Mouse (Mus musculus) ES-Bruce4 (cell line): ENCODE measurements at regions not wholly inside any gene's neighbourhood (a gene's known extent, or its start where the extent isn't known, plus 50 kb on each side); places are given as distances from the start of the nearest gene placed in this dataset.

ENCODE experiments used
- CTCF ChIP-seq: IDR thresholded peaks from one replicate; pipeline ENCODE4 v1.8.1; 2011; ENCODE audit warnings: low read depth, low read length
- POLR2A ChIP-seq: IDR thresholded peaks from one replicate; pipeline ENCODE4 v1.8.1; 2011; ENCODE audit warnings: low read length; ENCODE audit not compliant: insufficient read depth

GRCm38 (mm10) chrX:12285141-12285540 lies 125.0 kb upstream of the Bcor start:
- TF ChIP-seq CTCF: no peak
- TF ChIP-seq POLR2A: no peak
